Mouse (Mus musculus) forebrain, embryonic 15.5 days (tissue): Measurements from ENCODE around the gene Lurap1. TPM values are rescaled to one million over a fixed set of nuclear protein-coding genes. Genes with fewer than 3 reads are reported as not detected.

Source experiments
- ATAC-seq: fragments of 200-750 bp; cut with Nextera tagmentation; replicated peaks from 2 replicates; pipeline ENCODE4 v1.8.0; 2017; ENCODE audit warnings: mild to moderate bottlenecking, moderate TSS enrichment, moderate library complexity
- H3K27ac ChIP-seq: fragments of 300-500 bp; sonication (generic); replicated peaks from 2 replicates; pipeline ENCODE4 v1.5.1; 2015; ENCODE audit warnings: mild to moderate bottlenecking, inconsistent platforms
- H3K27me3 ChIP-seq: fragments of 300-500 bp; sonication (generic); 2 replicates; pipeline ENCODE4 v1.6.1; 2015; ENCODE audit warnings: inconsistent platforms
- H3K36me3 ChIP-seq: fragments of 300-500 bp; sonication (generic); 2 replicates; pipeline ENCODE4 v1.6.1; 2015; ENCODE audit warnings: mild to moderate bottlenecking, inconsistent platforms
- H3K4me1 ChIP-seq: fragments of 300-500 bp; sonication (generic); 2 replicates; pipeline ENCODE4 v1.6.1; 2015; ENCODE audit warnings: inconsistent platforms
- H3K4me2 ChIP-seq: fragments of 300-500 bp; sonication (generic); replicated peaks from 2 replicates; pipeline ENCODE4 v1.6.1; 2015; ENCODE audit warnings: mild to moderate bottlenecking, inconsistent platforms
- H3K4me3 ChIP-seq: fragments of 300-500 bp; sonication (generic); 2 replicates; pipeline ENCODE4 v1.5.1; 2015; ENCODE audit warnings: mild to moderate bottlenecking, inconsistent platforms
- H3K9ac ChIP-seq: fragments of 300-500 bp; sonication (generic); replicated peaks from 2 replicates; pipeline ENCODE4 v1.6.1; 2015; ENCODE audit warnings: mild to moderate bottlenecking, inconsistent platforms
- H3K9me3 ChIP-seq: fragments of 300-500 bp; sonication (generic); 2 replicates; pipeline ENCODE4 v1.6.1; 2016; ENCODE audit warnings: inconsistent platforms
- WGBS: fragments of 180-500 bp; shearing (Covaris S2); methylation state at CpG from one replicate; pipeline ENCODE4 v1.1.7; 2015; ENCODE audit warnings: mixed read lengths; 5-methylcytosine and 5-hydroxymethylcytosine counted together
- polyA plus RNA-seq: library from polyadenylated mRNA; unstranded; fragments of >200 nt; fragmentation: Nextera tagmentation; extraction: Ambion mirVana; gene quantifications from 2 replicates; pipeline ENCODE4 v1.2.1, GENCODE M21; 2015

Gene Lurap1
- polyA plus RNA-seq, 1 experiment from 2014 or later, result 2.4 TPM

- Histone ChIP-seq H3K27me3 (no peaks in the 10 kb centered on the region), H3K4me2 (no peak overlapping the region), H3K9me3 (no peaks in the 10 kb centered on the region), H3K4me1 (no peaks in the 10 kb centered on the region), H3K36me3 (no peaks in the 10 kb centered on the region), H3K4me3 (no peak overlapping the region), H3K9ac (no peak overlapping the region), H3K27ac (no peak overlapping the region)
- ATAC-seq, result 0 out of 2 replicates have a peak, but pooled peaks have one; percentile 41
- WGBS, result 32% methylated on average over 2 of the region's 2 CpGs
Measured at GRCm38 (mm10) chr4:116134990-116135389, 16.1 kb downstream of the Lurap1 start.

- Histone ChIP-seq H3K4me2 (no peak overlapping the region), H3K27ac (no peak overlapping the region), H3K9me3 (no peaks in the 10 kb centered on the region), H3K4me1 (no peaks in the 10 kb centered on the region), H3K36me3 (no peaks in the 10 kb centered on the region), H3K27me3 (no peaks in the 10 kb centered on the region), H3K9ac (no peak overlapping the region), H3K4me3 (no peak overlapping the region)
- no peak for ATAC-seq
- 93% methylated on average over 4 of the region's 4 CpGs for WGBS
Measured at GRCm38 (mm10) chr4:116133126-116133525, 18.0 kb downstream of the Lurap1 start.

- no peak overlapping the region for H3K4me2 ChIP-seq
- no peak overlapping the region for H3K9ac ChIP-seq
- H3K27me3 ChIP-seq, result no peaks in the 10 kb centered on the region
- no peak overlapping the region for H3K27ac ChIP-seq
- no peaks in the 10 kb centered on the region for H3K36me3 ChIP-seq
- WGBS, result 75% methylated on average over 6 of the region's 6 CpGs
- ATAC-seq, result no peak
- no peaks in the 10 kb centered on the region for H3K9me3 ChIP-seq
- peaks cover 17% of the 10 kb centered on the region for H3K4me1 ChIP-seq
- H3K4me3 ChIP-seq, result no peak overlapping the region
Measured at GRCm38 (mm10) chr4:116127956-116128355, 23.2 kb downstream of the Lurap1 start.

- H3K9ac ChIP-seq, result no peak overlapping the region
- 95% methylated on average over 4 of the region's 4 CpGs for WGBS
- no peak for ATAC-seq
Measured at GRCm38 (mm10) chr4:116125803-116126386, 25.2 kb downstream of the Lurap1 start.

DNA sequence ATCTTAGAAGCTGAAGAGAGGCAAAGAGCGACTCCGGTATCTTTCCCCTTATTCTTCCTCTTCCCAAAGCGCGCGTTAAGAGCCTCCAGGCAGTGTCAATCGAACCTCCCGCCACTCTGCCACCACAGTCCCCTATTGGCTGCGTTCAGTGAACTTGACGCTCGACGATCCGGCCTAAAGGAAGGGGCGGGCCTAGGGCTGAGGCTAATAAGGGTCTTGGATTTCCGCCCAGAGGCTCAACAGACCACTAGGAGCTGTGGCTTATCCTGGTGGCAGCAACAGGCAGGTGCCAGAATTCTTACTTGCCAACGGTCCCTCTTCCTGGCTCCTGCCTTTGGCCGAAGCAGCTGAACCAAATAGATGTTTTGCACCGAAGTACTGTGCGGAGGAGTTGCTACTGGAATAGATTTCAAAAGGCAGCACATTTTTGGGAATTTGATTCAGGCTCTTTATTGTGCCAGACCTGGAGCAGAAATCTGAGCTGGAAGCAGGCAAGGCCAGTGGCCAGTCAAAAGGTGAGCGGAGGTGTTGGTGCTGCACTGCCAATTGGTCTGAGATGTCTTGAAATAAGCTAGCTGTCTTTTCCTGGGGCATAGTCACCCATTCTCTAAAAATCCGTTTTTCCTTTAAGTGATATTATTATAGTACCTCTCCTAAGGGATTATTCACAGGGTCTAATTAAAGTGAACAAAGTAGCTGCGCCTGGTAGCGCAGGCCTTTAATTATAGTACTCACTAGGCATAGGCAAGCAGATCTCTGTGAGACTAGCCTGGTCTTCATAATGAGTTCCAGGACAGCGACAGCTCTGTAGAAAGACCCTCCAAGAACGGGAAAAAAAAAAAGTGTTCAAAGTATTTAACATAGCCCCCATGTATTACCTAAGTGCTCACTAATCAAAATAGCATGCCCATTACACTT lies 27.3 kb downstream of the Lurap1 start, which contains the start of the genes Rad54l and Pomgnt1:
TSS of gene Rad54l (minus strand) at position 89 of the 918 bp plus-strand sequence.
TSS of gene Pomgnt1 (plus strand) at position 239 of the 918 bp plus-strand sequence.
- H3K27ac ChIP-seq, result peak within 1 kb of the TSS; percentile 76

More at GRCm38 (mm10) chr4:116125803-116126386, 25.2 kb downstream of the Lurap1 start:
- no peaks in the 10 kb centered on the region for H3K36me3 ChIP-seq
- H3K27me3 ChIP-seq, result no peaks in the 10 kb centered on the region
- H3K9me3 ChIP-seq, result no peaks in the 10 kb centered on the region
- H3K4me3 ChIP-seq, result no peak overlapping the region
- no peak overlapping the region for H3K27ac ChIP-seq
- no peak overlapping the region for H3K4me2 ChIP-seq
- peaks cover 24% of the 10 kb centered on the region for H3K4me1 ChIP-seq

GRCm38 (mm10) chr4:116122762-116123161 lies 28.4 kb downstream of the Lurap1 start:
- 3% methylated on average over 1 of the region's 1 CpGs for WGBS
- no peak for ATAC-seq
- Histone ChIP-seq H3K9me3 (no peaks in the 10 kb centered on the region), H3K4me3 (peak overlapping the region; percentile 71), H3K4me1 (peaks cover 24% of the 10 kb centered on the region), H3K4me2 (peak overlapping the region; percentile 59), H3K27ac (no peak overlapping the region), H3K27me3 (no peaks in the 10 kb centered on the region), H3K36me3 (0 out of 2 replicates have a peak, but pooled peaks cover 3% of the 10 kb centered on the region), H3K9ac (peak overlapping the region; percentile 60)

More for the DNA sequence above, 27.3 kb downstream of the Lurap1 start, which contains the start of the genes Rad54l and Pomgnt1:
- Histone ChIP-seq H3K36me3 (0 out of 2 replicates have a peak, but pooled peaks cover under 1% of the 10 kb centered on the region), H3K4me1 (peaks cover 24% of the 10 kb centered on the region), H3K9ac (peak within 1 kb of the TSS; percentile 60), H3K4me3 (peak within 1 kb of the TSS; percentile 71), H3K4me2 (peak within 1 kb of the TSS; percentile 59), H3K27me3 (no peaks in the 10 kb centered on the region), H3K9me3 (no peaks in the 10 kb centered on the region)
- WGBS, result 2% methylated on average over 24 of the region's 24 CpGs
- peak; percentile 98 for ATAC-seq

- ATAC-seq, result no peak
- Histone ChIP-seq H3K4me3 (no peak overlapping the region), H3K27ac (no peak overlapping the region), H3K9ac (no peak overlapping the region), H3K4me1 (no peaks in the 10 kb centered on the region), H3K27me3 (no peaks in the 10 kb centered on the region), H3K36me3 (0 out of 2 replicates have a peak, but pooled peaks cover 5% of the 10 kb centered on the region), H3K4me2 (no peak overlapping the region), H3K9me3 (no peaks in the 10 kb centered on the region)
- 38% methylated on average over 2 of the region's 2 CpGs for WGBS
Measured at GRCm38 (mm10) chr4:116111486-116111885, 39.7 kb downstream of the Lurap1 start.

DNA sequence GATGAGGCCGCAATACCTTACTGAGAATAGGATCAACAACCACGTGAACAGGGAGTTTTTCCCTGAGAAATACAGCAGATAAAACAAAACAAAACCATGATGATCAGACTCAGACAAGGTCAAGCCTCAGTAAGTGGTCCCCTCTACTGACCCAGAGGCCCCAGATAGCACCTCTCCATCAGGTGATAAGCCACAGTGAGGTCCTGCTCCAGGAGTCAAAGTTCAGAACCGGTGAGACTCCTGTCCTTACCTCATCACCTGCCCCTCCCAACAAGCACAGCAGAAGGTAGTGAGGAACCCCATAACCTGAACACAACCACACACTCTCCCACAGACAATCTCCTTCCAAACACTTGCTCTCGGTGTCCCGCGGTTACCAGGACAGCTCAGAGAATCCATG lies 40.4 kb downstream of the Lurap1 start:
- Histone ChIP-seq H3K9ac (no peak overlapping the region), H3K27ac (no peak overlapping the region), H3K4me1 (no peaks in the 10 kb centered on the region), H3K4me3 (no peak overlapping the region), H3K36me3 (0 out of 2 replicates have a peak, but pooled peaks cover 5% of the 10 kb centered on the region), H3K27me3 (no peaks in the 10 kb centered on the region), H3K4me2 (no peak overlapping the region), H3K9me3 (no peaks in the 10 kb centered on the region)
- no peak for ATAC-seq
- WGBS, result 97% methylated on average over 6 of the region's 6 CpGs

DNA sequence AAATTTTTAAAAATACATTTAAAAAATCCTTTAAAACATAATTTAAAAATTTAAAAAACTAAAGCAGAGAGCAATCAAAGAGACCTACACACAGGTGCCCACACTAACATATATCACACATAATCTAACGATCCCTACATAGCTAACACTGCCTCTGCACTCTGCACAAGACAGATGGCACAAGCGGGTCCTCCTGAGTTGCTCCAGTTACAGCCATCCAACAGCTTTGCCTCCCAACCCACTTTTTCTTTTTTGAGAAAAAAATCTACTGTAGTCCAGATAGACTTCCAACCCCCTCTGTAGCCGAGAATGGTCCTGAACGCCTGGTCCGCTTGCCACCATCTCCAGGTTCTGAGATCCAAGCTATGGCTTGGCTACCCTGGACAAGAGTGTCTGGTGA lies 45.9 kb downstream of the Lurap1 start:
- H3K9me3 ChIP-seq, result no peaks in the 10 kb centered on the region
- ATAC-seq, result no peak
- peaks cover 15% of the 10 kb centered on the region for H3K36me3 ChIP-seq
- no peak overlapping the region for H3K9ac ChIP-seq
- H3K4me1 ChIP-seq, result no peaks in the 10 kb centered on the region
- WGBS, result 98% methylated on average over 5 of the region's 5 CpGs
- no peak overlapping the region for H3K27ac ChIP-seq
- no peak overlapping the region for H3K4me2 ChIP-seq
- H3K4me3 ChIP-seq, result no peak overlapping the region
- H3K27me3 ChIP-seq, result no peaks in the 10 kb centered on the region

DNA sequence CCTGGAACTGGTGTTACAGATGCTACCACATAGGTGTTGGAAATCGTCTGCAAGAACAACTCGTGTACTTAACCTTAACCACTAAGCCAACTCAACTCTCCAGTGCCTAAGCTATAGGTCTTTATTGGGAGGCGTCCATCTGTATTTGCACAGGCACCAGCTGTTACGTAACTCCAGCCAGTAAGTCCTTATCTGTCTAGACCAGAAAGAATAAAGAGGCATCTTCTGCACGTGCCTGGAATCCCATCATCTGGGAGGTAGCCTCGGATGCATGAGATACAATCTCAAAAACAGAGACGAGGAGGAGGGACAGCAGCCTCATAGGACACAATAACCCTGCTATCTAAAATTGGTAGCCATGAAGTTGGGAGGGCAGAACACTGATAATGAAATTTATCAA lies 50.2 kb downstream of the Lurap1 start:
- H3K4me1 ChIP-seq, result no peaks in the 10 kb centered on the region
- 93% methylated on average over 7 of the region's 7 CpGs for WGBS
- peaks cover 54% of the 10 kb centered on the region for H3K36me3 ChIP-seq
- no peak overlapping the region for H3K4me3 ChIP-seq
- H3K9me3 ChIP-seq, result no peaks in the 10 kb centered on the region
- no peak overlapping the region for H3K9ac ChIP-seq
- no peaks in the 10 kb centered on the region for H3K27me3 ChIP-seq
- no peak overlapping the region for H3K4me2 ChIP-seq
- H3K27ac ChIP-seq, result no peak overlapping the region
- no peak for ATAC-seq

DNA sequence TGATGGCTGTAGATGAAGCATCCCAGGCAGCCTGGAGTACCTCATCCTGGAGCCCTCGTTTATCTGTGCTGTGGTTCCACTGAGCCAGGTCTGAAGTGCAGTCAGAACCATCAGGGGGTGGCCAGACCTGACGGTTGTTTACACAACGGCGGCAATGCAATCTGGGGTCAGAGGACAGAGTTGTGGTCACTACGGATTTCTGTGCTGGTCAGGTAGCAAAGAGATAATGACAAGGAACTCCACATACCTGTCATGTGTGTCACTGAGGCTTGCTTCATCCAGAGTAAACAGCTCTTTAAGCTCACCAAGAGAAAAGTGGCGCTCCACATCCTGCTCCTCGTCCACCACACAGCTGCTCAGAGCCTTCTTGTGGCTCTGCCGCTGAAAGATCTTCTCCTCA lies 53.9 kb downstream of the Lurap1 start:
- 93% methylated on average over 8 of the region's 8 CpGs for WGBS
- Histone ChIP-seq H3K4me2 (no peak overlapping the region), H3K27ac (no peak overlapping the region), H3K4me1 (no peaks in the 10 kb centered on the region), H3K9me3 (no peaks in the 10 kb centered on the region), H3K9ac (no peak overlapping the region), H3K27me3 (no peaks in the 10 kb centered on the region), H3K4me3 (no peak overlapping the region), H3K36me3 (peaks cover 90% of the 10 kb centered on the region)
- no peak for ATAC-seq

GRCm38 (mm10) chr4:116096291-116096690 lies 54.8 kb downstream of the Lurap1 start:
- 93% methylated on average over 10 of the region's 10 CpGs for WGBS
- peaks cover 96% of the 10 kb centered on the region for H3K36me3 ChIP-seq
- H3K9ac ChIP-seq, result no peak overlapping the region
- H3K9me3 ChIP-seq, result no peaks in the 10 kb centered on the region
- H3K4me2 ChIP-seq, result no peak overlapping the region
- no peak for ATAC-seq
- no peaks in the 10 kb centered on the region for H3K27me3 ChIP-seq
- no peak overlapping the region for H3K27ac ChIP-seq
- no peaks in the 10 kb centered on the region for H3K4me1 ChIP-seq
- no peak overlapping the region for H3K4me3 ChIP-seq
